24 mouse cellular contexts compared by ENCODE assay signal in genomic region chr12:17618300-17618699, GRCm38 (mm10).
DNase-seq lines count a peak whose midpoint lies in the region; ATAC-seq and TF ChIP-seq lines count a peak whose summit lies in the region.
"Had no signal": no experiment of that assay in that cellular context is flagged by ENCODE, and none has a peak within 500 bp of the region (broad histone marks: within the 10 kb centered on the region; RNA-seq: fewer than 3 reads in every experiment).

No protein-coding gene starts in this region.

- no peak overlapping the region for H3K9ac ChIP-seq in forebrain, postnatal 0 days
- H3K9ac ChIP-seq: embryonic facial prominence, embryonic 12.5 days; forebrain, embryonic 13.5 days; forebrain, embryonic 15.5 days had no signal

- peak; percentile 39 to 51; a peak in 3 of 4 replicates for ATAC-seq in hematopoietic stem cell, adult 5-6 weeks (replicated peaks in 1 of 2; ENCODE audit: insufficient read depth in 1 of 2, low FRiP score in 2 of 2, low TSS enrichment in 1 of 2, low read depth in 1 of 2, poor library complexity in 2 of 2, severe bottlenecking in 2 of 2)
- peak; percentile 61 for ATAC-seq in megakaryocyte progenitor cell, adult 5-6 weeks (replicated peaks; ENCODE audit: poor library complexity)
- no peak for ATAC-seq in forebrain, postnatal 0 days
- ATAC-seq: activated CD4-positive, CD25-positive, alpha-beta regulatory T cell, adult 4 months; CD4-positive, CD25-positive, alpha-beta regulatory T cell, adult 4 months; forebrain, embryonic 13.5 days; forebrain, embryonic 15.5 days; Patski had no signal

- H3K4me1 ChIP-seq in forebrain, postnatal 0 days (ENCODE audit: insufficient read depth), result no peaks in the 10 kb centered on the region
- H3K4me1 ChIP-seq: embryonic facial prominence, embryonic 12.5 days had no signal

- TF ChIP-seq CTCF in forebrain, postnatal 0 days (IDR thresholded peaks at IDR 0.05; ENCODE audit: low read depth), result no peak

- 45% methylated on average over 2 of the region's 2 CpGs for WGBS in forebrain, postnatal 0 days

- no peak overlapping the region for H3K4me3 ChIP-seq in forebrain, postnatal 0 days (ENCODE audit: low read depth, low read length)
- H3K4me3 ChIP-seq: embryonic facial prominence, embryonic 10.5 days; embryonic facial prominence, embryonic 12.5 days; forebrain, embryonic 13.5 days; forebrain, embryonic 15.5 days had no signal

- H3K36me3 ChIP-seq in forebrain, postnatal 0 days (ENCODE audit: insufficient read depth), result no peaks in the 10 kb centered on the region
- H3K36me3 ChIP-seq: embryonic facial prominence, embryonic 10.5 days; embryonic facial prominence, embryonic 12.5 days; forebrain, embryonic 15.5 days; G1E had no signal

- DNase-seq in thymus, postnatal 0 days (ENCODE audit: low spot score), result peak; percentile 2
- DNase-seq in thymus, postnatal 36 days, result no peak
- no peak for DNase-seq in forebrain, postnatal 0 days
- DNase-seq in adrenal gland, postnatal 14 days, result no peak
- DNase-seq: adrenal gland, adult 8-10 months; adrenal gland, postnatal 25 days; B cell, adult 2 months; cerebellum, adult 11 months; cerebellum, adult 18-20 months; cerebellum, adult 8-10 months; cerebellum, adult 9-11 months; cerebellum, postnatal 14 days; cerebellum, postnatal 36 days had no signal

- H3K4me2 ChIP-seq in forebrain, postnatal 0 days (ENCODE audit: low read depth), result no peak overlapping the region
- H3K4me2 ChIP-seq: embryonic facial prominence, embryonic 12.5 days; forebrain, embryonic 13.5 days; forebrain, embryonic 15.5 days had no signal

- no peaks in the 10 kb centered on the region for H3K9me3 ChIP-seq in forebrain, postnatal 0 days (ENCODE audit: low read length)
- H3K9me3 ChIP-seq: embryonic facial prominence, embryonic 10.5 days; embryonic facial prominence, embryonic 12.5 days; forebrain, embryonic 13.5 days; forebrain, embryonic 15.5 days had no signal

- no peak overlapping the region for H3K27ac ChIP-seq in forebrain, postnatal 0 days (ENCODE audit: low read depth, low read length)
- H3K27ac ChIP-seq: embryonic facial prominence, embryonic 10.5 days; embryonic facial prominence, embryonic 12.5 days; forebrain, embryonic 13.5 days; forebrain, embryonic 15.5 days had no signal

- no peaks in the 10 kb centered on the region for H3K27me3 ChIP-seq in forebrain, postnatal 0 days (ENCODE audit: insufficient read depth, low read length)
- H3K27me3 ChIP-seq: CH12.LX; embryonic facial prominence, embryonic 12.5 days; forebrain, embryonic 15.5 days; Patski had no signal
